Comparison of ENCODE assay signal across 10 mouse cellular contexts in the genomic region with DNA sequence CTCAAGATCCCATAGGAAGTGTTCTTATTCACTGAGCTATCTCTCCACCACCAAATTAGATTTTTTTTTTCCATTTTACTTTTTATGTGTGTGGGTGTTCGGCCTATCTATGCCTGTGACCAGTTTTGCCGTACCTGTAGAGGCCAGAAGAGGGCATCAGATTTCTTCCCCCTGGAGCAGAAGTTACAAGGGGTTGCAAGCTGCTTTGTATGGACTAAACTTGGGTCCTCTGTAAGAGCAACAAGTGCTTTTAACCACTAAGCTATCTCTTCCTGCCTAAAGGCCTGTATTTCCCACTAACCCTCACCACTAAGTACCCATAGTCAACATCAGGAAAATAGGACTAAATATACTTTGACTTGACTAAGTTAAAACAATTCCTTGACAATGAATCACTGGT. TPM values are rescaled to one million over a fixed set of nuclear protein-coding genes. Genes with fewer than 3 reads are reported as not detected.
DNase-seq lines count a peak whose midpoint lies in the region; ATAC-seq and TF ChIP-seq lines count a peak whose summit lies in the region.
"Had no signal": no experiment of that assay in that cellular context is flagged by ENCODE, and none has a peak within 500 bp of the region (broad histone marks: within the 10 kb centered on the region; RNA-seq: fewer than 3 reads in every experiment).

No protein-coding gene starts in this region.

- WGBS in midbrain, postnatal 0 days, result 86% methylated on average over 2 of the region's 2 CpGs
- WGBS in midbrain, embryonic 16.5 days, result 91% methylated on average over 2 of the region's 2 CpGs
- WGBS in forebrain, embryonic 13.5 days, result 84% methylated on average over 2 of the region's 2 CpGs

- peaks cover 39% of the 10 kb centered on the region for H3K36me3 ChIP-seq in midbrain, postnatal 0 days (ENCODE audit: insufficient read depth, low read length)
- H3K36me3 ChIP-seq in midbrain, embryonic 16.5 days (ENCODE audit: control insufficient read depth, insufficient read depth, low read length), result peaks cover 25% of the 10 kb centered on the region
- H3K36me3 ChIP-seq in forebrain, embryonic 13.5 days (ENCODE audit: poor library complexity, severe bottlenecking), result peaks cover 43% of the 10 kb centered on the region

- no peak for ATAC-seq in midbrain, postnatal 0 days (ENCODE audit: low FRiP score)
- ATAC-seq in midbrain, embryonic 16.5 days, result no peak
- ATAC-seq in forebrain, embryonic 13.5 days, result no peak

- H3K9ac ChIP-seq in midbrain, postnatal 0 days (replicated peaks; ENCODE audit: low read length, poor library complexity, severe bottlenecking), result no peak overlapping the region
- H3K9ac ChIP-seq in midbrain, embryonic 16.5 days (ENCODE audit: low read depth, low read length), result no peak overlapping the region
- no peak overlapping the region for H3K9ac ChIP-seq in forebrain, embryonic 13.5 days

- intact Hi-C loops in heart, postnatal 25 days (cut with DNase I), result loop anchor here (1.0 to 10.0 kb wide), 3 partner anchors 152 to 390 kb away; no protein-coding TSS in a partner anchor
- intact Hi-C loops in left cerebral cortex, postnatal 4 days (cut with DNase I), result loop anchor here (5.0 kb wide), 1 partner anchor 158 kb away; the partner anchor contains the start of gene Ddx52

- no peaks in the 10 kb centered on the region for H3K4me1 ChIP-seq in midbrain, postnatal 0 days (ENCODE audit: insufficient read depth, low read length)
- H3K4me1 ChIP-seq in midbrain, embryonic 16.5 days (ENCODE audit: control insufficient read depth, insufficient read depth, low read length), result no peaks in the 10 kb centered on the region
- no peaks in the 10 kb centered on the region for H3K4me1 ChIP-seq in forebrain, embryonic 13.5 days

- DNase-seq in heart, adult 8-10 months (ENCODE audit: low spot score), result peak; percentile 8
- DNase-seq in heart, postnatal 25 days (ENCODE audit: low spot score), result no peak
- no peak for DNase-seq in midbrain, postnatal 0 days (ENCODE audit: low spot score)
- peak; percentile 2 for DNase-seq in Muller cell, postnatal 12 days (ENCODE audit: inconsistent ontology term)
- DNase-seq in left cerebral cortex, postnatal 4 days, result peak; percentile 15
- DNase-seq in layer of hippocampus, adult 8-10 months (ENCODE audit: low spot score in 2 of 2), result no peak

- no peaks in the 10 kb centered on the region for H3K9me3 ChIP-seq in midbrain, postnatal 0 days (ENCODE audit: low read length)
- no peaks in the 10 kb centered on the region for H3K9me3 ChIP-seq in midbrain, embryonic 16.5 days (replicated peaks; ENCODE audit: control insufficient read depth, low read length, poor library complexity, severe bottlenecking)
- no peaks in the 10 kb centered on the region for H3K9me3 ChIP-seq in forebrain, embryonic 13.5 days (replicated peaks)

- peak; percentile 46 for TF ChIP-seq CTCF in midbrain, postnatal 0 days (IDR thresholded peaks at IDR 0.05)

- no peaks in the 10 kb centered on the region for H3K27me3 ChIP-seq in midbrain, postnatal 0 days (ENCODE audit: insufficient read depth, low read length)
- H3K27me3 ChIP-seq in midbrain, embryonic 16.5 days (ENCODE audit: control insufficient read depth, insufficient read depth, low read depth, low read length), result no peaks in the 10 kb centered on the region
- no peaks in the 10 kb centered on the region for H3K27me3 ChIP-seq in forebrain, embryonic 13.5 days

- H3K4me3 ChIP-seq in midbrain, postnatal 0 days (ENCODE audit: low read depth, low read length), result no peak overlapping the region
- no peak overlapping the region for H3K4me3 ChIP-seq in midbrain, embryonic 16.5 days (ENCODE audit: low read depth, low read length)
- no peak overlapping the region for H3K4me3 ChIP-seq in forebrain, embryonic 13.5 days

- H3K27ac ChIP-seq in midbrain, postnatal 0 days (ENCODE audit: low read depth, low read length), result no peak overlapping the region
- no peak overlapping the region for H3K27ac ChIP-seq in midbrain, embryonic 16.5 days (ENCODE audit: low read length)
- no peak overlapping the region for H3K27ac ChIP-seq in forebrain, embryonic 13.5 days

- no peak overlapping the region for H3K4me2 ChIP-seq in midbrain, postnatal 0 days (ENCODE audit: low read depth, low read length, poor library complexity, severe bottlenecking)
- H3K4me2 ChIP-seq in midbrain, embryonic 16.5 days (ENCODE audit: low read length), result no peak overlapping the region
- no peak overlapping the region for H3K4me2 ChIP-seq in forebrain, embryonic 13.5 days

RNA-seq across cellular contexts. Expression of gene Heatr6, which starts 31.2 kb away (rescaled TPM):
- 1 to 10 TPM; 5.7 to 7.9 (median 6.6) TPM for total RNA-seq in heart, adult 8-10 months (2022)
- total RNA-seq in heart, postnatal 25 days (2021), result 1 to 10 TPM; 5.3 to 5.9 TPM
- 24.8 and 31.9 TPM in 2 replicates for total RNA-seq in midbrain, postnatal 0 days (2014; rRNA removed)
- 22.0 and 25.9 TPM in 2 replicates for polyA plus RNA-seq in midbrain, postnatal 0 days (2015; fragmentation: Nextera tagmentation; extraction: Ambion mirVana)
- polyA plus RNA-seq in midbrain, embryonic 16.5 days (2015; fragmentation: Nextera tagmentation; extraction: Ambion mirVana), result 32.2 and 37.6 TPM in 2 replicates
- 10 to 100 TPM; 27.3 to 28.3 TPM for total RNA-seq in left cerebral cortex, postnatal 4 days (2021)
- 39.1 and 40.6 TPM in 2 replicates for polyA plus RNA-seq in forebrain, embryonic 13.5 days (2015; fragmentation: Nextera tagmentation; extraction: Ambion mirVana)
- total RNA-seq in layer of hippocampus, adult 8-10 months (2022), result 10 to 100 TPM; 16.7 to 22.0 (median 19.9) TPM

RNA-seq across cellular contexts. Expression of gene Wfdc21, which starts 37.9 kb away (rescaled TPM):
- total RNA-seq in heart, adult 8-10 months (2022), result 1 to 10 TPM in 1 of 4 experiments, not detected in 3; 1.5 TPM
- not detected for total RNA-seq in heart, postnatal 25 days (2021)
- not detected in 2 replicates for total RNA-seq in midbrain, postnatal 0 days (2014; rRNA removed)
- not detected in 2 replicates for polyA plus RNA-seq in midbrain, postnatal 0 days (2015; fragmentation: Nextera tagmentation; extraction: Ambion mirVana)
- polyA plus RNA-seq in midbrain, embryonic 16.5 days (2015; fragmentation: Nextera tagmentation; extraction: Ambion mirVana), result not detected in 2 replicates
- not detected for total RNA-seq in left cerebral cortex, postnatal 4 days (2021)
- polyA plus RNA-seq in forebrain, embryonic 13.5 days (2015; fragmentation: Nextera tagmentation; extraction: Ambion mirVana), result not detected in 2 replicates
- total RNA-seq in layer of hippocampus, adult 8-10 months (2022), result not detected
- polyA plus RNA-seq: frontal cortex, adult 2 months; midbrain, embryonic 14.5 days had no signal

Comparison
In these comparisons a context has a peak if more than half of its experiments do, and no peak if none do; other contexts are left out.
1. DNase-seq: peak in heart, adult 8-10 months (single experiment), Muller cell, postnatal 12 days (single experiment) and left cerebral cortex, postnatal 4 days (single experiment); none in heart, postnatal 25 days (single experiment), midbrain, postnatal 0 days (single experiment) and layer of hippocampus, adult 8-10 months (0 of 2).